13 mouse cellular contexts compared by ENCODE assay signal in the genomic region with DNA sequence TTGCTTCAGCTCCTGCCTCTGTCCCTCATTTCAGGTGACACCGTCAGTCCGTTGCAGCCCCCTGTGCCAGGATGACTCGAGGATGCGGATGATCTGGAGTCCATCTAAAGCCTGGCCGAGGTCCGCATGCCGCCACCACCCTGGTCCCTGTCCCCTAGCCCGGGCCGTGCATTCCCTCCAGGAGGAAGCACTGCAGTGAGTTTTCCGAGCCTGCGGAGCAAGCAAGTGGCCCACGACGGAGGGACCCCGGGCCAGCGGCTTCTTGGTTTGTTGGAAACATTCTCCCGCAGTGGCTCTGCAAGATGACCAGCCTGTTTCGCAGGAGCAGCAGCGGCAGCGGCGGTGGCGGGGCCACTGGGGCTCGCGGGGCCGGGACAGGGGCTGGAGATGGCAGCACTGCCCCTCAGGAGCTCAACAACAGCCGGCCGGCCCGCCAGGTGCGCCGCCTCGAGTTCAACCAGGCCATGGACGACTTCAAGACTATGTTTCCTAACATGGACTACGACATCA. TPM values are rescaled to one million over a fixed set of nuclear protein-coding genes. Genes with fewer than 3 reads are reported as not detected.
DNase-seq lines count a peak whose midpoint lies in the region; ATAC-seq and TF ChIP-seq lines count a peak whose summit lies in the region.
"Had no signal": no experiment of that assay in that cellular context is flagged by ENCODE, and none has a peak within 500 bp of the region (broad histone marks: within the 10 kb centered on the region; RNA-seq: fewer than 3 reads in every experiment).

No protein-coding gene starts in this region.

- DNase-seq in heart, postnatal 4 days, result no peak
- no peak for DNase-seq in liver, embryonic 11.5 days (ENCODE audit: low spot score)
- DNase-seq in liver, postnatal 0 days, result no peak
- DNase-seq in ES-E14 (ENCODE audit: low read depth, low spot score), result no peak
- DNase-seq in heart, postnatal 0 days (ENCODE audit: low spot score), result no peak
- no peak for DNase-seq in layer of hippocampus, adult 18-20 months (ENCODE audit: low spot score in 2 of 2)
- DNase-seq in spleen, postnatal 4 days (ENCODE audit: low spot score in 2 of 2), result no peak
- DNase-seq: cerebellum, adult 2 months; right cerebral cortex, postnatal 14 days had no signal

- peak overlapping the region; percentile 40 for H3K9ac ChIP-seq in heart, embryonic 12.5 days
- H3K9ac ChIP-seq in liver, embryonic 11.5 days (ENCODE audit: low read depth, low read length), result no peak overlapping the region
- H3K9ac ChIP-seq in liver, postnatal 0 days (replicated peaks), result no peak overlapping the region
- peak overlapping the region; percentile 78 for H3K9ac ChIP-seq in ES-E14 (ENCODE audit: insufficient read depth, low read depth, low read length, poor library complexity, severe bottlenecking)
- 0 out of 2 replicates have a peak overlapping the region, but pooled peaks have one; percentile 3 for H3K9ac ChIP-seq in heart, postnatal 0 days (replicated peaks; ENCODE audit: low read depth, low read length)
- H3K9ac ChIP-seq: limb, embryonic 15.5 days had no signal

- H3K27me3 ChIP-seq in heart, embryonic 12.5 days (replicated peaks), result peaks cover 18% of the 10 kb centered on the region
- peaks cover 22% of the 10 kb centered on the region for H3K27me3 ChIP-seq in liver, embryonic 11.5 days (replicated peaks; ENCODE audit: control insufficient read depth, insufficient read depth, low read length)
- peaks cover 3% of the 10 kb centered on the region; the same call in 1 of the 2 replicates for H3K27me3 ChIP-seq in liver, postnatal 0 days (ENCODE audit: insufficient read depth, low read length)
- no peaks in the 10 kb centered on the region for H3K27me3 ChIP-seq in heart, postnatal 0 days (ENCODE audit: control insufficient read depth, insufficient read depth, low read length)

- no peak for TF ChIP-seq CTCF in liver, postnatal 0 days (IDR thresholded peaks at IDR 0.05; ENCODE audit: low read depth)
- TF ChIP-seq CTCF in heart, postnatal 0 days (IDR thresholded peaks at IDR 0.05; ENCODE audit: low read depth), result no peak

- H3K36me3 ChIP-seq in heart, embryonic 12.5 days, result no peaks in the 10 kb centered on the region
- no peaks in the 10 kb centered on the region for H3K36me3 ChIP-seq in liver, embryonic 11.5 days (ENCODE audit: control insufficient read depth, insufficient read depth, low read length)
- no peaks in the 10 kb centered on the region for H3K36me3 ChIP-seq in liver, postnatal 0 days (replicated peaks; ENCODE audit: insufficient read depth, low read length)
- H3K36me3 ChIP-seq in ES-E14 (ENCODE audit: control insufficient read depth, insufficient read depth, low read length, poor library complexity, severe bottlenecking), result no peaks in the 10 kb centered on the region
- no peaks in the 10 kb centered on the region for H3K36me3 ChIP-seq in heart, postnatal 0 days (replicated peaks; ENCODE audit: control insufficient read depth, insufficient read depth, low read length)

- H3K4me3 ChIP-seq in heart, embryonic 12.5 days, result peak overlapping the region; percentile 27
- H3K4me3 ChIP-seq in liver, embryonic 11.5 days (ENCODE audit: low read depth, low read length), result no peak overlapping the region
- no peak overlapping the region for H3K4me3 ChIP-seq in liver, postnatal 0 days (ENCODE audit: low read depth, low read length)
- peak overlapping the region; percentile 52 to 71; a peak in 3 of 4 replicates for H3K4me3 ChIP-seq in ES-E14 (ENCODE audit: insufficient read depth in 1 of 2, low read depth in 1 of 2, low read length in 2 of 2, poor library complexity in 1 of 2, severe bottlenecking in 1 of 2)
- no peak overlapping the region for H3K4me3 ChIP-seq in heart, postnatal 0 days (ENCODE audit: low read depth, low read length)
- H3K4me3 ChIP-seq: limb, embryonic 15.5 days had no signal

- no peak for TF ChIP-seq EP300 in liver, postnatal 0 days (IDR thresholded peaks at IDR 0.05; ENCODE audit: low read depth)
- no peak for TF ChIP-seq EP300 in heart, postnatal 0 days (IDR thresholded peaks at IDR 0.05; ENCODE audit: low read depth)

- in situ Hi-C loops in ES-E14 (cut with MboI; ENCODE audit: low sequenced_read_pairs in 2 of 2, unreplicated experiment in 2 of 2), result no loop called here

- H3K9me3 ChIP-seq in heart, embryonic 12.5 days (replicated peaks), result no peaks in the 10 kb centered on the region
- no peaks in the 10 kb centered on the region for H3K9me3 ChIP-seq in liver, embryonic 11.5 days (ENCODE audit: control insufficient read depth, low read length)
- no peaks in the 10 kb centered on the region for H3K9me3 ChIP-seq in liver, postnatal 0 days (ENCODE audit: low read length)
- H3K9me3 ChIP-seq in ES-E14 (ENCODE audit: control insufficient read depth, insufficient read depth, low read depth, low read length), result no peaks in the 10 kb centered on the region
- H3K9me3 ChIP-seq in heart, postnatal 0 days (replicated peaks; ENCODE audit: control insufficient read depth, low read length), result no peaks in the 10 kb centered on the region
- H3K9me3 ChIP-seq: limb, embryonic 15.5 days had no signal

- no peak for ATAC-seq in heart, embryonic 12.5 days (ENCODE audit: insufficient number of reproducible peaks, low FRiP score)
- ATAC-seq in liver, embryonic 11.5 days (replicated peaks; ENCODE audit: low FRiP score), result no peak
- no peak for ATAC-seq in liver, postnatal 0 days
- no peak for ATAC-seq in heart, postnatal 0 days (ENCODE audit: insufficient read depth, low read depth)
- ATAC-seq: inflammation-experienced regulatory T-cells, adult 6 months had no signal

- no peak overlapping the region for H3K27ac ChIP-seq in heart, embryonic 12.5 days (ENCODE audit: poor library complexity, severe bottlenecking)
- no peak overlapping the region for H3K27ac ChIP-seq in liver, embryonic 11.5 days (ENCODE audit: low read depth, low read length)
- no peak overlapping the region for H3K27ac ChIP-seq in liver, postnatal 0 days (ENCODE audit: low read depth)
- peak overlapping the region; percentile 92 for H3K27ac ChIP-seq in ES-E14 (ENCODE audit: insufficient read depth, low read depth, low read length, poor library complexity, severe bottlenecking)
- no peak overlapping the region for H3K27ac ChIP-seq in heart, postnatal 0 days (ENCODE audit: low read depth)
- H3K27ac ChIP-seq: limb, embryonic 15.5 days; macrophage had no signal

- 15% methylated on average over 32 of the region's 32 CpGs for WGBS in heart, embryonic 12.5 days
- 18% methylated on average over 32 of the region's 32 CpGs for WGBS in liver, embryonic 11.5 days
- 44% methylated on average over 30 of the region's 32 CpGs for WGBS in liver, postnatal 0 days (ENCODE audit: insufficient replicate concordance)
- WGBS in heart, postnatal 0 days, result 39% methylated on average over 32 of the region's 32 CpGs

- H3K4me1 ChIP-seq in heart, embryonic 12.5 days (replicated peaks), result peaks cover 70% of the 10 kb centered on the region
- H3K4me1 ChIP-seq in liver, embryonic 11.5 days (replicated peaks; ENCODE audit: control insufficient read depth, insufficient read depth, low read length), result peaks cover 29% of the 10 kb centered on the region
- peaks cover 5% of the 10 kb centered on the region for H3K4me1 ChIP-seq in liver, postnatal 0 days (ENCODE audit: insufficient read depth)
- peaks cover 28 to 40% of the 10 kb centered on the region in 2 experiments for H3K4me1 ChIP-seq in ES-E14 (ENCODE audit: control insufficient read depth in 2 of 2, insufficient read depth in 2 of 2, low read length in 2 of 2, poor library complexity in 1 of 2)
- H3K4me1 ChIP-seq in heart, postnatal 0 days (ENCODE audit: control insufficient read depth, insufficient read depth), result peaks cover 43% of the 10 kb centered on the region

- H3K4me2 ChIP-seq in heart, embryonic 12.5 days, result peak overlapping the region; percentile 62
- H3K4me2 ChIP-seq in liver, embryonic 11.5 days, result peak overlapping the region; percentile 27; the same call in 1 of the 2 replicates
- no peak overlapping the region for H3K4me2 ChIP-seq in liver, postnatal 0 days (ENCODE audit: low read depth, low read length)
- H3K4me2 ChIP-seq in heart, postnatal 0 days (ENCODE audit: low read depth, low read length), result 0 out of 2 replicates have a peak overlapping the region, but pooled peaks have one; percentile 2
- H3K4me2 ChIP-seq: limb, embryonic 15.5 days had no signal

TF ChIP-seq in ES-E14, 5 proteins besides CTCF, POLR2A, EP300 and RAD21:
- TF ChIP-seq CHD2 (IDR thresholded peaks at IDR 0.05; ENCODE audit: low read depth, low read length) (no peak), ZC3H11A (IDR thresholded peaks at IDR 0.05; ENCODE audit: borderline replicate concordance, low read depth, low read length) (no peak), MAFK (IDR thresholded peaks at IDR 0.05; ENCODE audit: insufficient read depth, low read depth, low read length) (no peak), ZNF384 (IDR thresholded peaks at IDR 0.05; ENCODE audit: low read depth, low read length) (no peak), HCFC1 (IDR thresholded peaks at IDR 0.05; ENCODE audit: borderline replicate concordance, insufficient read depth, low read length) (no peak)

RNA-seq across cellular contexts. Expression of gene Mrps23, which starts 34.6 kb away (rescaled TPM):
- polyA plus RNA-seq in heart, embryonic 12.5 days (2016; fragmentation: Nextera tagmentation; extraction: Ambion mirVana), result 79.2 and 81.4 TPM in 2 replicates
- 100 to 1,000 TPM; 204 to 207 TPM for total RNA-seq in heart, postnatal 4 days (2021)
- 73.7 and 79.5 TPM in 2 replicates for polyA plus RNA-seq in liver, embryonic 11.5 days (2014; fragmentation: Nextera tagmentation; extraction: Ambion mirVana)
- polyA plus RNA-seq in liver, postnatal 0 days (2015; fragmentation: Nextera tagmentation; extraction: Ambion mirVana), result 28.7 and 29.3 TPM in 2 replicates
- total RNA-seq in ES-E14 (2012; rRNA removed), result 94.7 and 139 TPM in 2 replicates
- 77.6 and 240 TPM in 2 replicates for total RNA-seq in heart, postnatal 0 days (2014; rRNA removed; ENCODE audit: low replicate concordance)
- polyA plus RNA-seq in heart, postnatal 0 days (2015; fragmentation: Nextera tagmentation; extraction: Ambion mirVana), result 156 TPM in 2 replicates
- 10 to 100 TPM; 63.8 to 77.8 TPM for total RNA-seq in layer of hippocampus, adult 18-20 months (2021)

Comparison
In these comparisons a context has a peak if more than half of its experiments do, and no peak if none do; other contexts are left out.
1. H3K4me3 ChIP-seq: peak in heart, embryonic 12.5 days (single experiment) and ES-E14 (2 of 2); none in liver, embryonic 11.5 days (single experiment), liver, postnatal 0 days (single experiment) and heart, postnatal 0 days (single experiment).
2. H3K9ac ChIP-seq: peak in heart, embryonic 12.5 days (single experiment), ES-E14 (single experiment) and heart, postnatal 0 days (single experiment); none in liver, embryonic 11.5 days (single experiment) and liver, postnatal 0 days (single experiment).